In the genomic region with DNA sequence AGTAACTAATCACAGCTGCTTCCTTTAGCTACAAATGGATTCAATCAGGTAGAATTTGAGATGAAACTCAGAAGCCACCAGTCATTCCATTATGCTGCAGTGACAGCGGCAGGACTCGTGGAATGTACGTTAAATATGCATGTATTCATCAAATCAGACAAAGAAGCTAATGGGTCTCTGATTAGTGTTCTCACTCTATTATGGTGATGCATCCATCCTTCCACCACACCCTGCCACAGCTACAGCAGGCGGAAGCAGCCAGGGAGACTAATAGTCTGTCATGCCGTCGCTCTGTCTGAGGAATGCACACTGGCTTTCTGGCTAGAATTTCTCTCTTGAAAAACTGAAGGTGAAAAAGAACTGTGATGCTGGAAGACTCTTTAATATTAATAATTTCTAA, we compare ENCODE assay signal across 20 mouse cellular contexts. TPM values are rescaled to one million over a fixed set of nuclear protein-coding genes. Genes with fewer than 3 reads are reported as not detected.
DNase-seq lines count a peak whose midpoint lies in the region; ATAC-seq lines count a peak whose summit lies in the region.
"Had no signal": no experiment of that assay in that cellular context is flagged by ENCODE, and none has a peak within 500 bp of the region (broad histone marks: within the 10 kb centered on the region; RNA-seq: fewer than 3 reads in every experiment).

No protein-coding gene starts in this region.

- H3K4me1 ChIP-seq in forebrain, embryonic 13.5 days: no peaks in the 10 kb centered on the region
- H3K4me1 ChIP-seq in forebrain, embryonic 11.5 days (replicated peaks; ENCODE audit: control insufficient read depth, insufficient read depth, low read length): no peaks in the 10 kb centered on the region
- H3K4me1 ChIP-seq in forebrain, embryonic 14.5 days (ENCODE audit: control insufficient read depth, insufficient read depth, low read length): no peaks in the 10 kb centered on the region
- H3K4me1 ChIP-seq: embryonic facial prominence, embryonic 13.5 days; heart, embryonic 12.5 days had no signal

- no peaks in the 10 kb centered on the region for H3K9me3 ChIP-seq in forebrain, embryonic 13.5 days (replicated peaks)
- H3K9me3 ChIP-seq in forebrain, embryonic 11.5 days (ENCODE audit: control insufficient read depth, low read length): no peaks in the 10 kb centered on the region
- no peaks in the 10 kb centered on the region for H3K9me3 ChIP-seq in forebrain, embryonic 14.5 days (replicated peaks; ENCODE audit: control insufficient read depth, low read length)
- H3K9me3 ChIP-seq: embryonic facial prominence, embryonic 13.5 days had no signal

- DNase-seq in forebrain, embryonic 11.5 days (ENCODE audit: low spot score): no peak
- DNase-seq in Muller cell, postnatal 12 days (ENCODE audit: inconsistent ontology term): peak; percentile 6
- DNase-seq in forebrain, embryonic 14.5 days (ENCODE audit: low spot score): peak; percentile 34
- no peak for DNase-seq in urinary bladder, adult 2 months (ENCODE audit: low spot score)
- DNase-seq in MN1 (ENCODE audit: low spot score): no peak
- DNase-seq: adrenal gland, postnatal 14 days; cerebellum, adult 18-20 months; cerebellum, adult 9-11 months; cerebellum, postnatal 36 days; gastrocnemius, postnatal 14 days; heart, postnatal 36 days; kidney, adult 11 months had no signal

- no peak overlapping the region for H3K4me2 ChIP-seq in forebrain, embryonic 13.5 days
- no peak overlapping the region for H3K4me2 ChIP-seq in forebrain, embryonic 11.5 days (ENCODE audit: low read depth, low read length, severe bottlenecking)
- H3K4me2 ChIP-seq in forebrain, embryonic 14.5 days (ENCODE audit: low read length): no peak overlapping the region
- H3K4me2 ChIP-seq: embryonic facial prominence, embryonic 13.5 days; heart, embryonic 12.5 days had no signal

- no peak overlapping the region for H3K4me3 ChIP-seq in forebrain, embryonic 13.5 days
- no peak overlapping the region for H3K4me3 ChIP-seq in forebrain, embryonic 11.5 days (ENCODE audit: low read depth, low read length)
- no peak overlapping the region for H3K4me3 ChIP-seq in forebrain, embryonic 14.5 days (ENCODE audit: low read depth, low read length)
- H3K4me3 ChIP-seq: embryonic facial prominence, embryonic 13.5 days; heart, embryonic 12.5 days had no signal

- no peaks in the 10 kb centered on the region for H3K27me3 ChIP-seq in forebrain, embryonic 13.5 days
- no peaks in the 10 kb centered on the region for H3K27me3 ChIP-seq in forebrain, embryonic 11.5 days (ENCODE audit: control insufficient read depth, insufficient read depth, low read length)
- H3K27me3 ChIP-seq in forebrain, embryonic 14.5 days (replicated peaks; ENCODE audit: control insufficient read depth, insufficient read depth, low read length): no peaks in the 10 kb centered on the region
- H3K27me3 ChIP-seq: embryonic facial prominence, embryonic 13.5 days; heart, embryonic 12.5 days had no signal

- H3K36me3 ChIP-seq in forebrain, embryonic 13.5 days (ENCODE audit: poor library complexity, severe bottlenecking): peaks cover 75% of the 10 kb centered on the region
- H3K36me3 ChIP-seq in forebrain, embryonic 11.5 days (ENCODE audit: control insufficient read depth, insufficient read depth, low read length): no peaks in the 10 kb centered on the region; the same call in 1 of the 2 replicates
- peaks cover 68% of the 10 kb centered on the region for H3K36me3 ChIP-seq in forebrain, embryonic 14.5 days (ENCODE audit: control insufficient read depth, insufficient read depth, low read length)

- WGBS in forebrain, embryonic 13.5 days: 64% methylated on average over 6 of the region's 6 CpGs
- 86% methylated on average over 6 of the region's 6 CpGs for WGBS in forebrain, embryonic 11.5 days
- WGBS in forebrain, embryonic 14.5 days: 60% methylated on average over 6 of the region's 6 CpGs

- no peak overlapping the region for H3K27ac ChIP-seq in forebrain, embryonic 13.5 days
- H3K27ac ChIP-seq in forebrain, embryonic 11.5 days (ENCODE audit: low read depth, low read length): no peak overlapping the region
- H3K27ac ChIP-seq in forebrain, embryonic 14.5 days (ENCODE audit: low read depth, low read length): no peak overlapping the region
- H3K27ac ChIP-seq: embryonic facial prominence, embryonic 13.5 days had no signal

- ATAC-seq in forebrain, embryonic 13.5 days: peak; percentile 73
- ATAC-seq in forebrain, embryonic 11.5 days (replicated peaks; ENCODE audit: low FRiP score): no peak
- peak; percentile 69 for ATAC-seq in forebrain, embryonic 14.5 days
- ATAC-seq in megakaryocyte, adult 5-6 weeks (ENCODE audit: poor library complexity, severe bottlenecking): no peak
- ATAC-seq: activated CD4-positive, CD25-positive, alpha-beta regulatory T cell, adult 4 months had no signal

- no peak overlapping the region for H3K9ac ChIP-seq in forebrain, embryonic 13.5 days
- no peak overlapping the region for H3K9ac ChIP-seq in forebrain, embryonic 11.5 days (ENCODE audit: low read length)
- no peak overlapping the region for H3K9ac ChIP-seq in forebrain, embryonic 14.5 days (ENCODE audit: low read length)
- H3K9ac ChIP-seq: embryonic facial prominence, embryonic 13.5 days; heart, embryonic 12.5 days had no signal

RNA-seq across cellular contexts. Expression of a gene that starts 11.5 kb away (rescaled TPM):
- polyA plus RNA-seq in forebrain, embryonic 13.5 days (2015; fragmentation: Nextera tagmentation; extraction: Ambion mirVana): 28.8 and 29.4 TPM in 2 replicates
- 31.0 and 33.8 TPM in 2 replicates for polyA plus RNA-seq in forebrain, embryonic 11.5 days (2014; fragmentation: Nextera tagmentation; extraction: Ambion mirVana)
- 9.8 and 12.8 TPM in 2 replicates for polyA plus RNA-seq in forebrain, embryonic 14.5 days (2014; fragmentation: Nextera tagmentation; extraction: Ambion mirVana)
- 39.6 and 45.3 TPM in 2 replicates for total RNA-seq in megakaryocyte, adult 5-6 weeks (2015)
- total RNA-seq in megakaryocyte, adult 5-6 weeks (2017): 43.5 and 51.3 TPM in 2 replicates
- polyA plus RNA-seq in urinary bladder, adult 2 months (2012; rRNA removed): 26.4 and 28.3 TPM in 2 replicates

RNA-seq across cellular contexts. Expression of a gene that starts 54.7 kb away (rescaled TPM):
- not detected in 2 replicates for polyA plus RNA-seq in forebrain, embryonic 13.5 days (2015; fragmentation: Nextera tagmentation; extraction: Ambion mirVana)
- polyA plus RNA-seq in forebrain, embryonic 11.5 days (2014; fragmentation: Nextera tagmentation; extraction: Ambion mirVana): not detected in 2 replicates
- not detected in 2 replicates for polyA plus RNA-seq in forebrain, embryonic 14.5 days (2014; fragmentation: Nextera tagmentation; extraction: Ambion mirVana)
- total RNA-seq in megakaryocyte, adult 5-6 weeks (2015): not detected in 2 replicates
- not detected in 2 replicates for total RNA-seq in megakaryocyte, adult 5-6 weeks (2017)
- polyA plus RNA-seq in urinary bladder, adult 2 months (2012; rRNA removed): not detected in 2 replicates
- total RNA-seq: gastrocnemius, adult 18-20 months; gastrocnemius, postnatal 14 days; heart, adult 8-10 months; heart, postnatal 36 days had no signal
- polyA plus RNA-seq: activated CD4-positive, CD25-positive, alpha-beta regulatory T cell, adult 4 months; heart, embryonic 12.5 days; heart, embryonic 16.5 days had no signal

Comparison
In these comparisons a context has a peak if more than half of its experiments do, and no peak if none do; other contexts are left out.
1. ATAC-seq: peak in forebrain, embryonic 13.5 days (single experiment) and forebrain, embryonic 14.5 days (single experiment); none in forebrain, embryonic 11.5 days (single experiment) and megakaryocyte, adult 5-6 weeks (single experiment).
2. DNase-seq: peak in Muller cell, postnatal 12 days (single experiment) and forebrain, embryonic 14.5 days (single experiment); none in forebrain, embryonic 11.5 days (single experiment), urinary bladder, adult 2 months (single experiment) and MN1 (single experiment).